9 mouse cellular contexts compared by ENCODE assay signal in genomic region chr16:94065728-94066674, GRCm38 (mm10). TPM values are rescaled to one million over a fixed set of nuclear protein-coding genes. Genes with fewer than 3 reads are reported as not detected.
DNase-seq lines count a peak whose midpoint lies in the region; ATAC-seq lines count a peak whose summit lies in the region.
"Had no signal": no experiment of that assay in that cellular context is flagged by ENCODE, and none has a peak within 500 bp of the region (broad histone marks: within the 10 kb centered on the region; RNA-seq: fewer than 3 reads in every experiment).

No protein-coding gene starts in this region.

- H3K9ac ChIP-seq in kidney, embryonic 15.5 days = no peak overlapping the region

- no peaks in the 10 kb centered on the region for H3K27me3 ChIP-seq in kidney, embryonic 15.5 days

- H3K9me3 ChIP-seq in kidney, embryonic 15.5 days (replicated peaks) = no peaks in the 10 kb centered on the region; the same call in 1 of the 2 replicates

- no peaks in the 10 kb centered on the region for H3K36me3 ChIP-seq in kidney, embryonic 15.5 days

- 64% methylated on average over 24 of the region's 24 CpGs for WGBS in kidney, embryonic 15.5 days

- H3K27ac ChIP-seq in kidney, embryonic 15.5 days = 0 out of 2 replicates have a peak overlapping the region, but pooled peaks have one; percentile 28
- H3K27ac ChIP-seq: layer of hippocampus, adult 2 months had no signal

- H3K4me2 ChIP-seq in kidney, embryonic 15.5 days = peak overlapping the region; percentile 44

- no peak for DNase-seq in kidney, postnatal 14 days
- peak; percentile 65 for DNase-seq in MEL-GATA-1-ER (ENCODE audit: extremely low read depth, low read depth)
- DNase-seq in yolk sac, embryonic 10.5 days (ENCODE audit: low spot score) = no peak
- DNase-seq in layer of hippocampus, adult 8-10 months (ENCODE audit: low spot score in 2 of 2) = no peak

- ATAC-seq in kidney, embryonic 15.5 days (replicated peaks; ENCODE audit: low FRiP score) = 0 out of 2 replicates have a peak, but pooled peaks have one; percentile 62
- peak; percentile 67 for ATAC-seq in granulocyte monocyte progenitor cell, adult 5-6 weeks (replicated peaks; ENCODE audit: poor library complexity, severe bottlenecking)
- 0 out of 2 replicates have a peak, but pooled peaks have one; percentile 25 for ATAC-seq in monocyte, adult 5-6 weeks (replicated peaks; ENCODE audit: insufficient number of reproducible peaks, low FRiP score, low TSS enrichment, poor library complexity, severe bottlenecking)
- ATAC-seq in erythroid progenitor cell, adult 5-6 weeks (replicated peaks; ENCODE audit: low FRiP score, poor library complexity, severe bottlenecking) = no peak

- 0 out of 2 replicates have a peak, but pooled peaks cover 3% of the 10 kb centered on the region for H3K4me1 ChIP-seq in kidney, embryonic 15.5 days

- H3K4me3 ChIP-seq in kidney, embryonic 15.5 days (replicated peaks) = peak overlapping the region; percentile 12
- H3K4me3 ChIP-seq: layer of hippocampus, adult 2 months had no signal

RNA-seq across cellular contexts. Expression of gene Sim2, which starts 18.7 kb away (rescaled TPM):
- polyA plus RNA-seq in kidney, embryonic 15.5 days (2015; fragmentation: Nextera tagmentation; extraction: Ambion mirVana) = 2.1 and 2.5 TPM in 2 replicates
- total RNA-seq in granulocyte monocyte progenitor cell, adult 5-6 weeks (2014; fragmentation: Nextera tagmentation) = not detected in 2 replicates
- 0.09 and 0.26 TPM in 2 replicates for total RNA-seq in granulocyte monocyte progenitor cell, adult 5-6 weeks (2017)
- not detected in 3 replicates for total RNA-seq in monocyte, adult 5-6 weeks (2017)
- total RNA-seq in layer of hippocampus, adult 8-10 months (2022) = 1 to 10 TPM in 1 of 4 experiments, under 1 TPM in 2, not detected in 1; 0.18 to 1.4 (median 0.23) TPM
- not detected in 2 replicates for total RNA-seq in erythroid progenitor cell, adult 5-6 weeks (2015; ENCODE audit: low replicate concordance)
- total RNA-seq in erythroid progenitor cell, adult 5-6 weeks (2017; ENCODE audit: low replicate concordance) = not detected in 2 replicates

RNA-seq across cellular contexts. Expression of gene Cldn14, which starts 57.4 kb away (rescaled TPM):
- 0.21 TPM in 1 of 2 replicates, not detected in the other for polyA plus RNA-seq in kidney, embryonic 15.5 days (2015; fragmentation: Nextera tagmentation; extraction: Ambion mirVana)
- total RNA-seq in granulocyte monocyte progenitor cell, adult 5-6 weeks (2014; fragmentation: Nextera tagmentation) = not detected in 2 replicates
- total RNA-seq in granulocyte monocyte progenitor cell, adult 5-6 weeks (2017) = not detected in 2 replicates
- not detected in 3 replicates for total RNA-seq in monocyte, adult 5-6 weeks (2017)
- 1 to 10 TPM in 3 of 4 experiments, under 1 TPM in 1; 0.72 to 1.4 (median 1.3) TPM for total RNA-seq in layer of hippocampus, adult 8-10 months (2022)
- total RNA-seq in erythroid progenitor cell, adult 5-6 weeks (2015; ENCODE audit: low replicate concordance) = not detected in 2 replicates
- not detected in 2 replicates for total RNA-seq in erythroid progenitor cell, adult 5-6 weeks (2017; ENCODE audit: low replicate concordance)
